Mouse (Mus musculus) cerebellum, adult 2 months (tissue): ENCODE results near the gene Rps17. TPM values are rescaled to one million over a fixed set of nuclear protein-coding genes. Genes with fewer than 3 reads are reported as not detected.

ENCODE experiments used
- DNase-seq, 2 experiments: peaks; one replicate each; pipeline ENCODE4 v3.0.0; 2021
- H3K27ac ChIP-seq: fragments of 200-500 bp; 2 replicates; pipeline ENCODE4 v1.5.1; 2012; ENCODE audit warnings: low read length, control low read depth, inconsistent platforms; ENCODE audit not compliant: insufficient read depth
- H3K27me3 ChIP-seq: fragments of 200-500 bp; 2 replicates; pipeline ENCODE4 v1.6.1; 2012; ENCODE audit warnings: inconsistent platforms, mild to moderate bottlenecking, low read length, moderate library complexity; ENCODE audit not compliant: control insufficient read depth, insufficient read depth
- H3K4me1 ChIP-seq: fragments of 200-500 bp; 2 replicates; pipeline ENCODE4 v1.6.1; 2011; ENCODE audit warnings: low read length; ENCODE audit not compliant: control insufficient read depth, insufficient read depth
- H3K4me3 ChIP-seq: fragments of 200-500 bp; replicated peaks from 2 replicates; pipeline ENCODE3; 2011; ENCODE audit warnings: mild to moderate bottlenecking, low read depth, low read length, control low read depth; ENCODE audit not compliant: insufficient read depth
- CTCF ChIP-seq: fragments of 200-500 bp; IDR thresholded peaks from 2 replicates; pipeline ENCODE4 v1.5.1; 2011; ENCODE audit warnings: low read depth, mild to moderate bottlenecking, control low read depth, low read length, moderate library complexity, borderline replicate concordance; ENCODE audit not compliant: insufficient read depth
- POLR2A ChIP-seq: fragments of 200-500 bp; IDR thresholded peaks from 2 replicates; pipeline ENCODE4 v1.6.1; 2011; ENCODE audit warnings: low read length, control low read depth, borderline replicate concordance; ENCODE audit not compliant: insufficient read depth
- WGBS: fragments of 180-500 bp; shearing (Covaris S2); methylation state at CpG from one replicate; pipeline ENCODE4 v1.1.7; 2018; 5-methylcytosine and 5-hydroxymethylcytosine counted together
- polyA plus RNA-seq: library from polyadenylated mRNA; depleted of rRNA; stranded (reverse); fragments of >200 nt; gene quantifications from 2 replicates; pipeline ENCODE4 v1.2.3, GENCODE M21; 2012

Rps17 gene
- polyA plus RNA-seq, 1 experiment = 784 TPM

DNA sequence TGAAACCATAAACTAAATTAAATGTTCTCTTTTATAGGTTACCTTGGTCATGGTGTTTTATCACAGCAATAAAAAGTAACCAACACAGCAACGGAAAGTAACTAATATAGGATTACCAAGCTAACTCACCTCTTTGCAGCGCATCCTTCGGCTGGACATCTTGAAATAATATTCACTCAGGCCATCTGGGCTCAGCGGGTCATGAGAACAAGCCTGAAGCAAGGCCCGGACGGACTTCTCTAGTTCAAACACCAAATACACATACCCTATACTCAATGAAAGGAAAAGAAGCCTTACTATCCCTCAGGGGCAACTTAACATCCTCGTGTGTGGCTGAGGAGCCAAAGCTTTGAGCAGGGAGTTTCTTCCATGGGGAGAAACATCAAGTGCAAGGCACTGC, 10.7 kb upstream of the Rps17 start:
- TF ChIP-seq CTCF (no peak), POLR2A (no peak)
- 81% methylated on average over 7 of the region's 7 CpGs for WGBS
- no peak overlapping the region for H3K4me3 ChIP-seq
- no peaks in the 10 kb centered on the region for H3K4me1 ChIP-seq
- no peak for DNase-seq
- H3K27me3 ChIP-seq = no peaks in the 10 kb centered on the region
- H3K27ac ChIP-seq = no peak overlapping the region

DNA sequence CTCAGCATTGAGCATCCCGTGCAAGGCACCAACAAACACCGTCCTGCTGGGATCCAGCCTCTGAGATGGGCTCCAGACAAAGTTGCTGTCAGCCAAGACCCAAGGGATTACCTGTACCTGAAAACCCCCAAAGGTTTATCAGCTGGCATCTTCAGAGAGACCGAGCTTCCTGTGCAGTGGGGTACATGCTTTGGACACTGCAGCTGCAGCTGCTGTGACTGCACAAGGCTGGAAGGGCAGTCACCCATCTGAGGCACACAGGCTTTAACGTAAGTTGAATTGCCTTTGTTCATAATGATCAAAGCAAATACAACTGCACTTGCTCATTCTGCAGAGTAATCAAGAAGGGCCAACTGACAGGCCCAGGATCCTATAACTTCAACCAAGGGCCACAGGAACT, 6.8 kb upstream of the Rps17 start:
- DNase-seq = no peak
- TF ChIP-seq POLR2A = no peak
- no peak for TF ChIP-seq CTCF
- H3K4me3 ChIP-seq = no peak overlapping the region
- 83% methylated on average over 4 of the region's 4 CpGs for WGBS
- H3K4me1 ChIP-seq = no peaks in the 10 kb centered on the region
- H3K27ac ChIP-seq = no peak overlapping the region
- no peaks in the 10 kb centered on the region for H3K27me3 ChIP-seq

DNA sequence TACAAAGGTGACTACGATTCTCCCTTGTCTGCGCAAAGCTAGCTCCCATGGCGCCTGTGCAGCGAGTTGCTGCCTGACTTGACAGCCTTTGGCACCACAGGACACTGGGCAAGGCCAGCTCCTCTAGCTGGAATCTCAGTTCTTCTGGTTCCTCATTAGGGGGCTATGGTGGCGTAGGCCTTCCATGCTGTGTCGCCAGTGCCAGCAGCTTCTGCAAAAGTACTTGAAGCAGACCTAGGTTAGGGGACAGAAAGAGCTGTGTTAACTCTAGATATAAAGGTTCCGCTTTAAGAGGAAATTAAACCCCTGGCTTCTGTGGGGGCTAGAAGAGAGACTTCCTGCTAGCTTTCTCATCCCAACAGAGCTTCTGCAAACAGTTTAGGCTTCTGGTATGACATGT, 3.2 kb upstream of the Rps17 start:
- TF ChIP-seq CTCF (no peak), POLR2A (no peak)
- H3K4me3 ChIP-seq = no peak overlapping the region
- peaks cover 8% of the 10 kb centered on the region for H3K4me1 ChIP-seq
- H3K27ac ChIP-seq = no peak overlapping the region
- WGBS = 38% methylated on average over 7 of the region's 7 CpGs
- no peaks in the 10 kb centered on the region for H3K27me3 ChIP-seq
- DNase-seq = no peak

DNA sequence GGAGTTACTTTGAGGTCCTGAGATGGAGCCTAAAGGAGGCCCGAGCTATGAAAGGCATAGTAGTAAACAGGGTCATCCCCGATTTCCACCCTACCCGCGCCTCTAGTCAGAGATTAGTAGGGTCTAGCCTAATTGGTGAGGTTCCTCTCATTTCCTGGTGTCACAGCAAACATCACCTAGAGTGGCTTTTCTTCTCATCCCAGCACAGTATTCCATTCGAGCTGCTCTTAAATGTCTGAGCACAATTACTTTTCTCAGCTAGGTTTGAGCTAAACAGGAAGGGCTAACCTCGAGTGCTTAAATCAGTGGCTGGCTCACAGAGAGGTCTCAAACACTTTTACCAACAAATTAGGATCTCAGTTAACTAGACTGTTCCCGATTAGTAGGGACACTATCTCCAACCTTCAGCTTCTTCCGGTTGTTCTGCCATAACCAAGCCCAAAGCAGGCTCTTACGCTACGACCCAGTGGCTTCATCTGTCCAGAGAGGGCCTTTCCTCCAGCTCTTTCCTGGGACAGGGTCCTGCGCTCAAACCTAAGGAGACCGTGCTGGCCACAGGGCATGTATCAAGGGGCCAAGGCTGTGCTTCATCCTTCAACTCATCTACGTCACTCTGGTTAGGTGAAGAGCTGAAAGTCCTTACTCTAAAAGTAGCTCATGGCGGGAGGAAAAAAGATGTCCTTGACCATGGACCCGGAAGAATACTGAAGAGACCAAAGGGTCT, 555 bp upstream of the Rps17 start:
- Histone ChIP-seq H3K4me3 (peak overlapping the region; percentile 68), H3K27ac (no peak overlapping the region), H3K27me3 (no peaks in the 10 kb centered on the region), H3K4me1 (peaks cover 10% of the 10 kb centered on the region)
- TF ChIP-seq POLR2A (no peak), CTCF (no peak)
- no peak for DNase-seq
- 62% methylated on average over 15 of the region's 15 CpGs for WGBS

DNA sequence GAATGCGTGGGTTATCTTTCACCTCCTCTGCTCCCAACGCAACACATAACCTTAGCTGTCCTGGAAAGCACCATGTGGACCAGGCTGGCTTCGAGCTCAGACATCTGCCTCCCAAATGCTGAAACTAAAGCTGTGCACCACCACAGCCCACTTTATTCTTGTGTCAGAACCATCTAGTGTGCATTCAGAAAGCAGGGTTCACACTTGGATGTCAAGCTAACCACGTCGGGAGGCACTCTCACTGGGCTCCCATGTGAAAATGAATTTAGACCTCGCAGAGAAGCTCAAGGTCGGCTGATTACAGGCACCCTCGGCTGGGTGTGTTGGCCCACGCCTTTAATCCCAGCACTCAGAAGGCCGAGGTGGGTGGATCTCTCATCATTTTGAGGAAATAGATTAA, 1.2 kb downstream of the Rps17 start:
- 4% methylated on average over 10 of the region's 10 CpGs for WGBS
- Histone ChIP-seq H3K4me1 (peaks cover 10% of the 10 kb centered on the region), H3K4me3 (peak overlapping the region; percentile 100), H3K27me3 (no peaks in the 10 kb centered on the region), H3K27ac (no peak overlapping the region)
- no peak for TF ChIP-seq POLR2A
- no peak for TF ChIP-seq CTCF
- no peak for DNase-seq

DNA sequence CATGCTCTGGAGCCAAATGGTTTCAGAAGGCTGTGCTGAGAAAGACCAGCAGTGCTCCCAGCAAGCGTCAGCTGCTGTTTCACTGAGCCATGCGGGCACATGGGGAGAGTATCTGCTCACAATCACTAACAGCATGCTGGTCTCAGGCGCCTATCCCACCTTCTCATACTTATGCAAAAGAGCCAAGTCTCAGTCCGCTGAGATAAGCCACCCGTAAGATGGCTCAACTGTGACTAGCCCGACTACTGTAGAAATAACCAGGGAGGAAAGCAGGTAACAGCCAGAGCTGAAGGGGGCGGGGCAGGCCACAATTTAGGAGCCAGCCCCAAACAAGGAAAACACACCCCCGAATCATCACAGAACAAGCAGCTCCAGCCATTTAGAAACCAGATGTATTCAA, 1.7 kb downstream of the Rps17 start:
- H3K4me1 ChIP-seq = peaks cover 10% of the 10 kb centered on the region
- 13% methylated on average over 8 of the region's 8 CpGs for WGBS
- no peak for TF ChIP-seq CTCF
- no peak for TF ChIP-seq POLR2A
- H3K4me3 ChIP-seq = peak overlapping the region; percentile 100
- no peak overlapping the region for H3K27ac ChIP-seq
- no peaks in the 10 kb centered on the region for H3K27me3 ChIP-seq
- DNase-seq = no peak

DNA sequence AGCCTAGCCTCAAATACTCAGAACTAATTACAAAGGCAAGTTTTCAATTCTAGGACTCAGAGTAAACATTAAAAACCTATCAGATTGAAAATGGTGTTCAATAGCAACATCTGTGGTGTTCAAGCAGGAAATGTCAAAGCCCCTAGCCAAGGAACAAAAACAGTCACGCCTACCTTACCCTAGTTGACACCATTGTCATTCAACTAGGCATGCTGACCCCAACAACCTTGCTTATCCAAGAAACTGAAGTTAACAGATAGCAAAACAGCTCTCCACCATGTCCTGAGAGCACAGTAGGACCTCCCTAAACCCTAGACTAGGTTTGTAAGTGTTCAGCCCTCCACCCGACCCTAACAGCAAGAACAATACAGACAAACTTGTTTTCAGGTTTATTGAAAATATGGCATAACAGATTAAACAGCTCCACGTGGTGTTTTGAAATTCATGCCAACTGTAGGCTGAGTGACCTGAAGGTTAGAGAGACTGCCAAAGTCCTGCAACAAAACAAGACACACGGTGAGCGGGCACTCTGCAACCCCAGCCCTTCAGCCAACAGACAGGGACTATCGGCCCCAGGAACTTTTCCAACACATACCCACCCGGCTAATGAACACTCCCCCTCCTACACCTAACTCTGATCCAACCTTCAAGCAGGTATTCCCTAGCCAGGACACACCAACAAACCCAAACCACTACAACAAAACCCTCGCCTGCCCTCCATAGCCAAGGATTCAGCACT, 2.5 kb downstream of the Rps17 start:
- H3K27ac ChIP-seq = no peak overlapping the region
- peaks cover 10% of the 10 kb centered on the region for H3K4me1 ChIP-seq
- WGBS = 25% methylated on average over 8 of the region's 8 CpGs
- no peaks in the 10 kb centered on the region for H3K27me3 ChIP-seq
- no peak overlapping the region for H3K4me3 ChIP-seq
- no peak for DNase-seq
- no peak for TF ChIP-seq POLR2A
- TF ChIP-seq CTCF = no peak

DNA sequence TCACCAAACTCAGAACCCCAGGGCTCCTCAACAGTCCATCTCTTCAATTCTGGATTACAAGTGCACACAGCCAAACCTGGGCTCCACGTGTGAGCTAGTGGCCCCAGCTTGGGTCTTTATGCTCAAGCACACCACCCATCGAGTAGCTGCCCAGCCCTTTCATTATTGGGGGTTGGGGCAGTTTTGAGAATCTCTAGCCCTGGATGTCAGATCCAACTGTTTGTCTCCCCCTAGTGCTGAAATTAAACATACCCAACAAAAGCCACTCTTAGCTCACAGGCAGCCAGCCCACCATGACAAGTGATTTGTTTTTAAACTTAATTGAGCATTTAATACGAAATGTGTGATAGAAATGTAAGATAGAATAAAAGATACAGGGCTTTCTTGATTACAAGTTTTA, 3.5 kb downstream of the Rps17 start:
- H3K27me3 ChIP-seq = no peaks in the 10 kb centered on the region
- peaks cover 10% of the 10 kb centered on the region for H3K4me1 ChIP-seq
- no peak for TF ChIP-seq POLR2A
- peak; percentile 33; the same call in 1 of the 2 replicates for TF ChIP-seq CTCF
- H3K27ac ChIP-seq = no peak overlapping the region
- 26% methylated on average over 3 of the region's 3 CpGs for WGBS
- no peak overlapping the region for H3K4me3 ChIP-seq
- no peak for DNase-seq
